Mouse (Mus musculus) midbrain, embryonic 15.5 days (tissue): ENCODE measurements around the gene Tet1. TPM values are rescaled to one million over a fixed set of nuclear protein-coding genes. Genes with fewer than 3 reads are reported as not detected.
A peak's percentile ranks its signal among the peaks of the same experiment; 100 is the strongest.
"Not testable (repeated sequence)": the region's sequence is repeated elsewhere in the genome, so short reads cannot be mapped to it uniquely, and the experiment has no call there.

Experiments
- ATAC-seq: fragments of 200-750 bp; cut with Nextera tagmentation; replicated peaks from 2 replicates; pipeline ENCODE4 v1.8.0; 2017; ENCODE audit warnings: moderate TSS enrichment
- H3K27ac ChIP-seq: fragments of 300-500 bp; sonication (generic); 2 replicates; pipeline ENCODE4 v1.5.1; 2015; ENCODE audit warnings: mild to moderate bottlenecking, inconsistent platforms
- H3K27me3 ChIP-seq: fragments of 300-500 bp; sonication (generic); replicated peaks from 2 replicates; pipeline ENCODE4 v1.6.1; 2015; ENCODE audit warnings: inconsistent platforms
- H3K36me3 ChIP-seq: fragments of 300-500 bp; sonication (generic); replicated peaks from 2 replicates; pipeline ENCODE4 v1.6.1; 2015; ENCODE audit warnings: inconsistent platforms
- H3K4me1 ChIP-seq: fragments of 300-500 bp; sonication (generic); 2 replicates; pipeline ENCODE4 v1.6.1; 2015; ENCODE audit warnings: inconsistent platforms
- H3K4me2 ChIP-seq: fragments of 300-500 bp; sonication (generic); 2 replicates; pipeline ENCODE4 v1.6.1; 2015; ENCODE audit warnings: inconsistent platforms, mild to moderate bottlenecking, moderate library complexity
- H3K4me3 ChIP-seq: fragments of 300-500 bp; sonication (generic); 2 replicates; pipeline ENCODE4 v1.5.1; 2015; ENCODE audit warnings: mild to moderate bottlenecking, inconsistent platforms
- H3K9ac ChIP-seq: fragments of 300-500 bp; sonication (generic); 2 replicates; pipeline ENCODE4 v1.6.1; 2015; ENCODE audit warnings: mild to moderate bottlenecking, inconsistent platforms
- H3K9me3 ChIP-seq: fragments of 300-500 bp; sonication (generic); 2 replicates; pipeline ENCODE4 v1.6.1; 2016; ENCODE audit warnings: inconsistent platforms
- WGBS: fragments of 180-500 bp; shearing (Covaris S2); methylation state at CpG from one replicate; pipeline ENCODE4 v1.1.7; 2015; ENCODE audit warnings: mixed read lengths; 5-methylcytosine and 5-hydroxymethylcytosine counted together
- polyA plus RNA-seq: library from polyadenylated mRNA; unstranded; fragments of >200 nt; fragmentation: Nextera tagmentation; extraction: Ambion mirVana; gene quantifications from 2 replicates; pipeline ENCODE4 v1.2.1, GENCODE M21; 2015

Tet1 gene
- polyA plus RNA-seq = 41.8 and 43.0 TPM in 2 replicates

GRCm38 (mm10) chr10:62908896-62909295 is at the start of gene Tet1:
Tet1 (minus strand) TSS chr10:62908996.
- not testable (repeated sequence) for H3K4me1 ChIP-seq, H3K36me3 ChIP-seq, H3K4me3 ChIP-seq, H3K9me3 ChIP-seq, H3K27ac ChIP-seq, H3K27me3 ChIP-seq, ATAC-seq, H3K9ac ChIP-seq, H3K4me2 ChIP-seq
- WGBS = no CpG with 5 or more reads among the region's 1 CpGs

DNA sequence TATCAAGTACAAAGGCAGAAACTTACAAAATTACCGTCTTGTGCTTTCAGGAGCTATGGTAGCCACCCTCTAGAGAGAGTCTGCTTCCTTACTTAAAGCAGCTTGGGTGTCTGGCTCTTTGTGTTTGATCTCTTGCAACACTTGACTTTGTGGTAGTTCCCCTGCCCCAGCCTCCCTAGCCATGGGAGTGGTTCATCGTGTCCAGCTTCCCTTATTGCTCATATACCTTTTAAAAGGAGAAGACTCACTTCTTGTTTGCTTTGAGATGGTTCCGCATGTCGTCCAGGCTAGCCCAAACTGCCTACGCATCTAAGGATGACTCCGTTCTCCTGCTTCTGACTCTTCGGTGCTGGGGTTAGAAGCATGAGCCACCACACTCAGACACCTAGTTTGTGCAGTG is 39.8 kb upstream of the Tet1 start:
- Histone ChIP-seq H3K4me2 (no peak overlapping the region), H3K9me3 (no peaks in the 10 kb centered on the region), H3K27me3 (no peaks in the 10 kb centered on the region), H3K9ac (no peak overlapping the region), H3K4me1 (peaks cover 6% of the 10 kb centered on the region; the same call in 1 of the 2 replicates), H3K36me3 (peaks cover under 1% of the 10 kb centered on the region; the same call in 1 of the 2 replicates), H3K4me3 (no peak overlapping the region), H3K27ac (no peak overlapping the region)
- WGBS = 98% methylated on average over 7 of the region's 7 CpGs
- no peak for ATAC-seq

DNA sequence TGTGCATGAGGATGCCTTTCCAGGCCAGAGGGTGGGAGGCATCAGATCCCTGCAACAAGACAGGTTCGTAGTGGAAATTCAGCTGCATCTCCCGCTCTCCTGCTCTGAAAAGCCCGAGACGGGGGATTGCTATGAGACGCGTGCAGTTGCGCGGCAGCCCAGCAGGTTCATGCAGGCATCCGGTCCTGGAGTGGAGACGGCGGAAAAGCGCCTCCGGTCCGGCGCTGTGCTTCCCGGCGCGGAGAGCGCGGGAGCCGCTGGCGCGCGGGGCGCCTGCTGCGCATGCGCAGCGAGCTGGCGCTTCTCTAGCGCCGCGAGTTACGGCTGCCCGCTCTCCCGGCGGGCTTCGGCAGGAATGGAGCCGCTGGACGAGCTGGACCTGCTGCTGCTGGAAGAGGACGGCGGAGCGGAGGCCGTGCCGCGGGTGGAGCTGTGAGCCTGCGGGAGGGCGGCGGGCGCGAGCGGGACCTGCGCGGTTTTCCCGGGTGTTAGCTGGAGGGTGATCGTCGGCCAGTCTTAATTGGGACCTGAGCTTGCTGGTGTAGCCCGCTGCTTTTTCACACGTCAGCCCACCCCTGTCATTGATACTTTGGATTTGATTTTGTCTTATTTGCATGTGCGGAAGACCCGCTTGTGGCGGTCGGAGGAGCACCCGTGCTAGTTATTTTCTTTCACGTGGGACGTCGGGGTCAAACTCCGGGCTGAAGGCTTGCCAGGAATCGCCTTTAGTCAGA is 38.1 kb upstream of the Tet1 start, which contains the start of gene Dna2:
Gene Dna2 (plus strand): TSS at position 289 of the 734 bp plus-strand sequence.
- H3K4me3 ChIP-seq = peak within 1 kb of the TSS; percentile 72
- peaks cover 10% of the 10 kb centered on the region for H3K36me3 ChIP-seq
- ATAC-seq = peak; percentile 95
- peaks cover 6% of the 10 kb centered on the region; the same call in 1 of the 2 replicates for H3K4me1 ChIP-seq
- no peaks in the 10 kb centered on the region for H3K9me3 ChIP-seq
- H3K4me2 ChIP-seq = peak within 1 kb of the TSS; percentile 74
- WGBS = under 1% methylated on average over 65 of the region's 68 CpGs
- H3K9ac ChIP-seq = peak within 1 kb of the TSS; percentile 73
- no peaks in the 10 kb centered on the region for H3K27me3 ChIP-seq
- peak within 1 kb of the TSS; percentile 87 for H3K27ac ChIP-seq

GRCm38 (mm10) chr10:62944975-62945580 is 36.3 kb upstream of the Tet1 start:
- peaks cover 10% of the 10 kb centered on the region for H3K36me3 ChIP-seq
- ATAC-seq = no peak
- H3K4me2 ChIP-seq = no peak overlapping the region
- WGBS = 89% methylated on average over 10 of the region's 10 CpGs
- H3K4me1 ChIP-seq = peaks cover 6% of the 10 kb centered on the region; the same call in 1 of the 2 replicates
- H3K27ac ChIP-seq = no peak overlapping the region
- H3K4me3 ChIP-seq = no peak overlapping the region
- no peak overlapping the region for H3K9ac ChIP-seq
- no peaks in the 10 kb centered on the region for H3K9me3 ChIP-seq
- H3K27me3 ChIP-seq = no peaks in the 10 kb centered on the region

DNA sequence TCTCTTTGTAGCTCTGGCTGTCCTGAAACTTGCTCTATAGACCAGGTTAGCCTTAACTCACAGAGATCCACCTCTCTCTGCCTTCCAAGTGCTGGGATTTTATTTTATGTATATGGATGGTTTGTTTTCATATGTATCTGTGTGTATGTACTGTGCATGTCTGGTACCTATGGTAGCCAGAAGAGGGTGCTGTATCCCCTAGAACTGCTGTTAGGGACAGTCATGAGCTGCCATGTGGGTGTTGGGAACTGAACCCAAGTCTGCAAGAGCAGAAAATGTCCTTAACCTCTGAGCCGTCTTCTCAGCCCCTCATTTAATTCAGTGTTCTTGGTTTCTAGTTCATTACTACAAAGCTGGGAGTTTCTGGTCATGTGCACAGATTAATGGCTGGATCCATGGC is 23.6 kb upstream of the Tet1 start:
- Histone ChIP-seq H3K4me1 (no peaks in the 10 kb centered on the region), H3K36me3 (peaks cover 36% of the 10 kb centered on the region), H3K9ac (no peak overlapping the region), H3K27me3 (no peaks in the 10 kb centered on the region), H3K27ac (no peak overlapping the region), H3K4me3 (no peak overlapping the region), H3K4me2 (no peak overlapping the region), H3K9me3 (no peaks in the 10 kb centered on the region)
- WGBS = 92% methylated on average over 1 of the region's 1 CpGs
- no peak for ATAC-seq

DNA sequence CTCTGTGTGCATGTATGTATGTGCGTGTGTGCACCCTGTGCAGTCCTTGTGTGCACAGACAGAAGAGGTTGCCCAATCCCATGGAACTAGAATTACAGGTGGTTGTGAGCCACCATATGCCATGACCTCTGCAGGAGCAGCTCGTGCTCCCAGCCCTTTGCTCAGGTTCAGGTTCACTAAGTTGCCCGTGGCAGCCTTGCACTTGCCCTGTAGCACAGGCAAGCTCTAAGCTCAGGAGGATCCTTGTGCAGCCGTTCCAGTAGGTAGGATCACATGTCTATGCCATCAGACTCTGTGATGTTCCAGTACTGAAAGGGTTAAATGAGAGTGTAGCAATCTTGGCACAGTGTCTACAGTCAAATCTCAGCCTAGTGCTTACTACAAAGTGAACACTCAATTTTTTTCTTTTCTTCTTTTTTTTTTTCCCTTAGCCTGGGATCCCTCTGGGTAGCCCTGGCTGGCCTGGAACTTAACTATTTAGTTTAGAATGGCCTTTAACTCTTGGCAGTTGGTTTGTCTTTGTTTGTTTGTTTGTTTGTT is 15.4 kb upstream of the Tet1 start:
- H3K36me3 ChIP-seq = peaks cover 9% of the 10 kb centered on the region
- no peak for ATAC-seq
- H3K4me3 ChIP-seq = no peak overlapping the region
- peaks cover 18% of the 10 kb centered on the region for H3K4me1 ChIP-seq
- no peaks in the 10 kb centered on the region for H3K9me3 ChIP-seq
- H3K9ac ChIP-seq = no peak overlapping the region
- 92% methylated on average over 4 of the region's 4 CpGs for WGBS
- H3K27ac ChIP-seq = no peak overlapping the region
- no peaks in the 10 kb centered on the region for H3K27me3 ChIP-seq
- no peak overlapping the region for H3K4me2 ChIP-seq

DNA sequence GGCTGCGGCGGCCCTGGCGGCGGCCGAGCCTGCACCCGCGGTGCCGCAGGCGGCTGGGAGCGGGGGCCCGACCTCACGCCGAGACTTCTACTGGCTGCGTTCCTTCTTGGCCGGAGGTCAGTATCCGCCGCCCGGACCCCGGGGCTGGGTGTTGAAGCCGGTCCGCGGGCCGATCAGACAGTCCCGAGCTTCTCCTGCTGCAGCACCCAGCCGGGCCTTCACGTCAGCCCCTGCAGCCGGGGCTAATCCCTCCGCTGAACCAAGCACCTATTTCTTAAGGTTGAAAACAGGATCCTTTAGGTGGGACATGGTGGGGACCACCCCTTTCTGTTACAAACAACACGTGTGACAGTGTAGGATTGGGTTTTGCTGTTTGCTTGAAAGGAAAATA is 12.0 kb upstream of the Tet1 start:
- Histone ChIP-seq H3K4me1 (peaks cover 18% of the 10 kb centered on the region), H3K27me3 (no peaks in the 10 kb centered on the region), H3K36me3 (no peaks in the 10 kb centered on the region), H3K9me3 (no peaks in the 10 kb centered on the region), H3K9ac (peak overlapping the region; percentile 93), H3K4me3 (peak overlapping the region; percentile 94), H3K27ac (peak overlapping the region; percentile 92), H3K4me2 (peak overlapping the region; percentile 90)
- under 1% methylated on average over 29 of the region's 29 CpGs for WGBS
- peak; percentile 65 for ATAC-seq

GRCm38 (mm10) chr10:62919925-62920765 is 11.3 kb upstream of the Tet1 start, which contains the start of gene Slc25a16:
Slc25a16 (plus strand) TSS chr10:62920633.
- ATAC-seq = peak; percentile 99
- H3K4me1 ChIP-seq = peaks cover 18% of the 10 kb centered on the region
- no peaks in the 10 kb centered on the region for H3K36me3 ChIP-seq
- no peaks in the 10 kb centered on the region for H3K27me3 ChIP-seq
- no peaks in the 10 kb centered on the region for H3K9me3 ChIP-seq
- peak within 1 kb of the TSS; percentile 90 for H3K4me2 ChIP-seq
- H3K4me3 ChIP-seq = peak within 1 kb of the TSS; percentile 94
- peak within 1 kb of the TSS; percentile 92 for H3K27ac ChIP-seq
- 5% methylated on average over 50 of the region's 50 CpGs for WGBS
- peak within 1 kb of the TSS; percentile 93 for H3K9ac ChIP-seq

GRCm38 (mm10) chr10:62918985-62919384 is 10.2 kb upstream of the Tet1 start:
- WGBS = 90% methylated on average over 3 of the region's 3 CpGs
- Histone ChIP-seq H3K4me2 (no peak overlapping the region), H3K27ac (no peak overlapping the region), H3K27me3 (no peaks in the 10 kb centered on the region), H3K36me3 (no peaks in the 10 kb centered on the region), H3K9ac (no peak overlapping the region), H3K9me3 (no peaks in the 10 kb centered on the region), H3K4me3 (no peak overlapping the region), H3K4me1 (peaks cover 18% of the 10 kb centered on the region)
- ATAC-seq = no peak

GRCm38 (mm10) chr10:62911120-62911519 is 2.3 kb upstream of the Tet1 start:
- no peak for ATAC-seq
- H3K9me3 ChIP-seq = no peaks in the 10 kb centered on the region
- WGBS = 97% methylated on average over 2 of the region's 2 CpGs
- H3K4me3 ChIP-seq = no peak overlapping the region
- no peaks in the 10 kb centered on the region for H3K4me1 ChIP-seq
- H3K36me3 ChIP-seq = no peaks in the 10 kb centered on the region
- no peak overlapping the region for H3K4me2 ChIP-seq
- no peak overlapping the region for H3K9ac ChIP-seq
- no peaks in the 10 kb centered on the region for H3K27me3 ChIP-seq
- no peak overlapping the region for H3K27ac ChIP-seq

- H3K4me2 ChIP-seq = no peak overlapping the region
- H3K9me3 ChIP-seq = no peaks in the 10 kb centered on the region
- no peak overlapping the region for H3K4me3 ChIP-seq
- no peaks in the 10 kb centered on the region for H3K4me1 ChIP-seq
- H3K27ac ChIP-seq = no peak overlapping the region
- H3K27me3 ChIP-seq = no peaks in the 10 kb centered on the region
- 93% methylated on average over 7 of the region's 7 CpGs for whole genome bisulfite sequencing
- no peak for ATAC-seq
- H3K36me3 ChIP-seq = no peaks in the 10 kb centered on the region
- H3K9ac ChIP-seq = no peak overlapping the region
These were observed 2.5 kb downstream of the Tet1 start for GRCm38 (mm10) chr10:62906336-62906735.

- no peaks in the 10 kb centered on the region for H3K4me1 ChIP-seq
- H3K27ac ChIP-seq = no peak overlapping the region
- ATAC-seq = no peak
- WGBS = 61% methylated on average over 1 of the region's 1 CpGs
- H3K9ac ChIP-seq = no peak overlapping the region
- no peak overlapping the region for H3K4me2 ChIP-seq
- H3K27me3 ChIP-seq = no peaks in the 10 kb centered on the region
- no peak overlapping the region for H3K4me3 ChIP-seq
- no peaks in the 10 kb centered on the region for H3K9me3 ChIP-seq
- H3K36me3 ChIP-seq = no peaks in the 10 kb centered on the region
These were observed 6.0 kb downstream of the Tet1 start for GRCm38 (mm10) chr10:62902829-62903228.
